Mouse (Mus musculus): ENCODE measurements around the gene Mcts2. TPM values are rescaled to one million over a fixed set of nuclear protein-coding genes. Genes with fewer than 3 reads are reported as not detected.

The Mcts2 gene
- total RNA-seq, 2 experiments from 2014 or later: 15.8 to 16.4 TPM

DNA sequence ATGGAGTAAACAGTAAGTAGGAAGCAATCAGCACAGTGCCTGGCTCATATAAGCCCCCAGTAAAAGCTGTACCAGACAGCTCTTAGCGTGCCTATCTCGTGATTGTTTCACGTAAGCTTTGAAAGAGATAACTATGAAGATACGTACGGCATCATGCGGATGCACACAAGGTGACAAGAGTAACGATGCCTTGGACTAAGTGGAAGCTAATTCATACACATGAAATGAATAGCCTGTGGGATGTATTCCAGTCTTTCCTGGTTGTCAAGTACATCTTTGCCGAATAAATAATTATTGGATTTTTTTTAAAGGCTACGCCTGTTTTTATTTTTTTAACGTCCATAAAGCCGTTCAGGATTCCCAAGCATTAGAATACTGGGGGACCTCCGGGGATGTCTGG lies 436 bp upstream of the Mcts2 start:
- DNase-seq: no peak

DNA sequence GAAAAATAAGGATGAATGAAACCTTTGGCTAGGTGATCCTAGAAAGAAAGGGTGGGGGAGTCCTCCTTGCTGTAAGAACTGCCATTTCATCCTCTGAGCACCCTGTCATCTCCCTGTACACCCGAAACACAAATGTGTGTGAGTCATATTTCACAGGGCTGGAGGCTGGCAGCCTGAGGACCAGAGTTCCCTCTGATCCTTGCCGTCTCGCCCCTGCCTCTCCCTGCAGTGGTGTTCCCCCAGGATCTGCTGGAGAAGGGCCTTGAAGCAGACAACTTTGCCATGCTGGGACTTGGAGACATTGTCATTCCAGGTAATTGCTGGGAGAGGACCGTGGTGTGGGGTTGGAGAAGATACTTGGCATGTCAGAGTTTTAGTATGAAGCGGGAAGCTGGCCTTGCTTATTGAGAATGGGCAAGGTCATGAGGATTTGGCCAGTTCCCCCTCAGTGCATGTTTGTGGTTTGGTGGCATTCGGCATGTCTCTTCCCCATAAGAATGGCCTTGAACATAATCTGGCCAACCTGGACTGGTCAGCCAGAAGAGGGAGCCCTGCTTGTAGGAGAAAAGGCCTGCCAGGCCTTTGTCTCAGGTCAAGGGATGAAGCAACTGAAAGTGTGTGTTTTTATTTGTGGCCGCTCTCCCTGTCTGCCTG lies 4.9 kb downstream of the Mcts2 start:
- peak in 1 of 2 experiments; percentile 45 for DNase-seq

DNA sequence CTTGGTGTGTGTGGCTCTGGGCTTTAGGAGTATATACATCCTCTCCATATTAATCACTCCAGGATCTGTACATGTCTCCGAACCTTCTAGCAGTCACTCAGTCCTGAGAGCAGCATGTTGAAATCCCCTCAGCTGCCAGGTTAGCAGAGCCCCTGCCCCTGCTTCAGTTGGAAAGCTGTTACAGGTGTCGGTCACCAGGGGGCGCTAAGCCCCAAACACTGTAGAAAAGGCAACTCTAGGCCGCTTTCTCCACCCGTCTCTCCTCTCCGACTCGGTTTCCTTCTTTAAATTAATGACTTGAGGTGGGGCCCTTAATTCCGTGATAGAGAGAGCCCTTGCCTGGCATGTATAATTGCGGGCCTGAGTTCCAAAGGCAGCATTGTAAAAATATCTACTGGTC lies 6.4 kb downstream of the Mcts2 start:
- DNase-seq: peak; percentile 66 to 81

DNA sequence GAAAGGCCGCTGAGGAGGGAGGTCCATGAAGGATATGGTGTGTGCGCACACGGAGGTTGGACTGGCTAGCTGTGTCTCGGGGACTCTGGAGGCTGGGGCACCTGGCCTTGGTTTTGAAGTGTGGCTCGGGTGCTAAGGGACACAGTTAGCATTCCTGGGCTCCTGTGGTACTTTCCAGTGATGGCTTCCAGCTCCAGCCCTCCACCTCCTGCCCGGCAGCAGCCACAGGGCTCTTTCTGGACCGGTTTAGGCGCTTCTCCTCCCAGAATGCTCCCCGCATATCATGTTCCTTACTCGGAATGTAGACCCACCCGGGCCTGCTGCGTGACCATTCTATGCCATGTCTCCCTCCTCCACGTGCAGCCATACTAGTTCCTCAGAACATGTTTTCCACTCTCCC lies 6.9 kb downstream of the Mcts2 start:
- no peak for DNase-seq

DNA sequence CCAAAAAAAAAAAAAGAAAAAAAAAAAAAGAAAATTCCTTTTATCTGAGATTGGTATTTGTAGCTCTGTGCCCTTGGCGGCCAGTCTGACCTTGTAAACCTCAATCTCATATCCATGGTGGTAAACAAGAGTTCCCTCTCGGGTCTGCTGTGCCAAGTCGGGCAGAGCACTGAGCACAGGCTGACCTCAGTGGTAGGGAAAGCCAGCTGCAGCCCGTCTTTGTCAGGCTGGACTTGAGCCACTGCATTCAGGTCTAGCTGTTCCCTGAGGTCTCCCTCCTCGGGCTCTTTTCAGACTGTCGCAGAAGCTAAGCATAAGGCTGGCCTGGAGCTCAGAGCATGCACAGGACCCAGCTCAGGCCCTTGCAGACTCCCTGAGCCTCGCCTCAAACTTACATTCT lies 7.9 kb downstream of the Mcts2 start:
- DNase-seq: peak; percentile 41 to 66

DNA sequence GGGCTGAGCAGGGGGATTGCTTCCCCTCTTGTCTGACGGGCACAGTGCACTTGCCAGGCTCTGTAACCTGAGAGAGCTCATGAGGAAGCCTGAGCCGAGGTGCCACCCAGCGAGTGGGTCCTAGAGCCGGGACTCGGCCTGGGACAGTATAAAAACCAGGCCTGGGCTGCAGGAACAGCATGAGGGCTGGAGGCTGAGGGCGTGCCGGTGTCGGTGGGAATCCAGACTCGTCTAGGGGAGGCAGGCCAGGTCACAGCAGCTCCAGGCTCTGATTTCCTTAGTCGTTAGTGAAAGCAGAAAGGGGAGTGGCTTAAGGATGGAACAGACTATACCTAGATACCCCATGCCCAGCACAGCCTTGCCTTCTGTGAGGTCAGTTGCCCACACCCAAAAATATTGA lies 9.2 kb downstream of the Mcts2 start:
- no peak for DNase-seq

DNA sequence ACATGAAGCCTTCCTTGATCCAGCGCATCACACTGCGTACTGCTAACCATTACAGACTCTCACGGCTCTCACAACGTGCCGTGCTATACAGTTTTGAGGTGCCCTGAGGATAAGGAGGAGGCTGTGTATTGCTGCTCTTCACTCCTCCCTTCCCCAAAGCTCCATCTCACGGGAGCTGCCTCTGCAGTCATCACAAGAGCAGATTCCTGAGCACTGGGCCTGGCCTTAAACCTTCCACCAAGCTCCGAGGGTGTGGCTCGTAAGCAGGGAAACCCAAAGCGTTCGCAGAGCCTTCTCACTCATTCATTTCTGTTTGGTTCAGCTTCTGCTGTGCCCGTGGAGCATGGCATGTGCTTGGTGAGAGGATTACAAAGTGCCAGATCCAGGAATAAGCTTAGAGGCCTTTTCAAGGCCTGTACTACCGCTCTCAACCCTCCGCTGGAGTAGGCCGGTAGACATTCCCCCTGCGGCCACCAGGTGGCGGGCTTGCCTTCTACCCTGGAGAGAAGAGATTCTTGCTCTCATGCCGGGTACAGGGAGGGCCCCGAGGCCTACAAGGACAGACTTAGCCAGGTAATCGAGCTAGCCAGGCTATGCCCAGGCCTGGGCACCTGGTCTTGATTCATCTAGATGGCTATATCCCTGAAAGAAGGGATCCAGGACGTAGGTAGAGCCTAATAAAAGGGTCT lies 9.8 kb downstream of the Mcts2 start:
- peak; percentile 91 to 95 for DNase-seq

DNA sequence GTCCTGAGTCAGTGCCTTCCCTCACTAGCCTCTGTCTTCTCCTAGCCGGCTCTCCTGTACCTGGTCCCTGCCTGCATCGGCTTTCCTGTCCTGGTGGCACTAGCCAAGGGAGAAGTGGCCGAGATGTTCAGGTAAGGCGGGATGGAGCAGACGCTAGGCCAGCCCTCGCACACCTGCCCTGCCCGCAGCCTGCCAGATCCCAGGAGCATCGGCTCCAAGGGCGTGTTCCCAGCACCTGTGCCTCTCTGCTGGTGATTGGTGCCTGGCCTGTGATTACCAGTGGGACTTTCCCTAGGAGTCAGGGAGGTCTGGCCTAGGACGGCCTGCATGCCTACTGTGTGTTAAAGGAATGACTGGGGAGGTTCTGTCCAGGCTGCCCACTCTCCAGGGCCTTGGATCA lies 13.3 kb downstream of the Mcts2 start:
- DNase-seq: no peak

DNA sequence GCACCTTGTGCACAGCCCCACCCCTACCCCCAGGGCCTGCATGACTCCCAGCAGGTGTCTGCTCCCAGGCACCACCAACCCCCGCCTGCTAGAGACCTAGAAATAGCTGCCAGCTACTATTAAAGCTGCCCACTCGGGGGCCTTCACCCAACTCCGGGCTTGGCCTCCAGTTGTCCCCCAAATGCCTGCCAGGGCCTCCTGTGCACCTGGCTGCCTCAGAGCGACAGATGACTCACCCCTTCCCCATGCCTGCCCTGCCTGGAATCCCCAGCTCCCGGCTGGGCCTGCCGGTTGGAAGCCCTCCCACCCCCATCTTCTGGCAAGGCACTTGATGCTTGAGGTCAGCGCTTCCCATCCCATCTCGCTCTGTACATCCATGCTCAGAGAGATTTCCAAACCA lies 13.9 kb downstream of the Mcts2 start:
- no peak for DNase-seq

DNA sequence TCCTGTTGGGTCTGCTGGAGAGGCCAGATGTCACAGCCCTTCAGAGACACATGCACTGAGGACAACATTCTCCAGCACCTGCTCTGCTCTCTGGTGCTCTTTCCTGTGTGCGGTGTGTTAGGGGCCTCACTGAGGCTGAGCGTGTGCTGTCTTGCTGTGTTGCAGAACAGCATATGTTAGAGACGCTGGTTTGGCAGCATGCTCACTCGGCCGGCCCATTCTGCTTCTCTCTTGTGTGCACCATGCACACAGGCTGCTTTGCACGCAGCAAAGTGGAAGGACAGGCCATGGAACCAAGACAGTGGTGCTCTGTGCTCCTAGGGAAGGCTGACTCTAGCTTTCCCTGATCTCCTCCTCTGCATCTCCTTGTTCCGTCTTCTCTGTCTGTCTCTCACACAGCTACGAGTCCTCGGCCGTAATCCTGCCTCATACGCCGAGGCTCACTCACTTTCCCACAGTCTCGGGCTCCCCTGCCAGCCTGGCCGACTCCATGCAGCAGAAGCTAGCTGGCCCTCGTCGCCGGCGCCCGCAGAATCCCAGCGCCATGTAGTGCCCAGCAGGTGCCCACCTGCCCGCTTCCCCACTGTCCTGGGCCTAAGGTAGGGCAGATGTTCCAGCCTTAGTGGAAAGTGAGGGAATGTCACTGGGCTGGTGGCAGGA lies 16.9 kb downstream of the Mcts2 start:
- no peak for DNase-seq

DNA sequence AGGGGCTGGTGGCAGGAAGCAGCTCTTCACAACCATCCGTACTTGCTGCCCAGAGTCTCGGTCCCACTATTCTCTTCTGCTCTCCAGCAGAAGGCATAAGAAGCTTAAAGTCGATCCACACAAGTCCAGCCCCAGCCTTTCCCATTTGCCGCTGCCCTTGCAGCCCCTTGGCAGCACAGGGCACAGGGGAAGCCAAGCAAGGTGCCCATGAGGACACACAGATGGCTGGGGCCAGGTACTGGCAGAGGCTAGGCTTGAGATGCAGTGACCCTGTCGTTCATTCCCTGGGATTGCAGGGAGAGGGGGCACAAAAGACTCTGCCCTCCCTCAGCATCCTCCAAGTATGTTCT lies 17.4 kb downstream of the Mcts2 start:
- DNase-seq: no peak

DNA sequence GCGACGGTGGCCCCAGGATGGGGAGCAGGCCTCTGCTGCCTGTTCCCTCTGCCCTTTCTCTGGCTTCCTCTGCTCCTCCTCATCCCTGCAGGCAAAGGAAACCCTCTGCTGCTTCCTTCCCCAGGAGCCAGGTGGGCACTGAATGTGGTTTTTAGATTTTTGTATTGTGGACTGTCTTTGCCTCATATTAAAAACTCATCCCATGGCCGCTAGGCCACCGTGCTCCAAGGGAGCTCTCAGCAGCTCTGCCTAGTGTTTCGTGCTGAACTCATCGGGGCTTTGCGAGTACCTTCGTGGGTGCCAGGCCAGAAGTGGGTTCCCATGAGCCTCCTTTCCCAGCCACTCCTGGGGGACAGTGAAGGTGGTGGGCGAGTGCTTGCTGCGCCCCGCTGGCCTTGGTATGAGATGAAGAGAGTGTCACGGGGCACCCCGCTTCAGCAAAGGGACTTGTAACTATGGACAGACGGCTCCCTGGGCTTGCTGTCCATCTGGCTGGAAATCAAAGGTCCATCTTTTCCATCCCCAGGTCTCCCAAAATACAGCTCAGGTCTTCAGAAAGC lies 18.1 kb downstream of the Mcts2 start:
- DNase-seq: no peak

DNA sequence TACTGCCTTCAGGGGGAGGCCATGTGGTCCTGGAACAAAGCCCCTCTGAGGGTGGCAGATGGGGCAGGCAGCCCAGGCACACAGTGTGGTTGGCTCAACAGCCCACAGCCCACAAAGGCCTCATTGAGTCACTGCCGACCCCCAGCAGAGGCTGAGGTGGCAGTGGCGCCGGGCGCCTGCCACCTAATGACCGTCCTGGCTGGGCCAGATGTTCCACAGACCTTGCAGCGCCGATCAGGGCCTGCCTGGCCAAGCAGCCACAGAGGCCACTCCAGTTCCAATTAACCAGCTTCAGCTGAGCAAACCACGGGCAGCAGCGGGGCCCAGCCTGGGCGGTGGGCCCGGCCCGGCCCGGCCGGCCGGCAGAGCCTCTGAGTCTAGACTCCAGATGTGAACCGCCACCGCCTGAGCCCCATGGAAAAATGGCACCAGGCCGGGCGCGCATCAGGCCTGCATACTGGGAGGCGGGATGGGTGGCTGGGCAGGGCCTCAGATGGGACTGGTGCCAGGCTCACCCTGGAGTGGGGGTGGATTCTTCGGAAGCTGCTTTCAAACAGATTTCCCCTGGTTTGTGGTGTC lies 19.2 kb downstream of the Mcts2 start:
- DNase-seq: peak; percentile 70 to 81

DNA sequence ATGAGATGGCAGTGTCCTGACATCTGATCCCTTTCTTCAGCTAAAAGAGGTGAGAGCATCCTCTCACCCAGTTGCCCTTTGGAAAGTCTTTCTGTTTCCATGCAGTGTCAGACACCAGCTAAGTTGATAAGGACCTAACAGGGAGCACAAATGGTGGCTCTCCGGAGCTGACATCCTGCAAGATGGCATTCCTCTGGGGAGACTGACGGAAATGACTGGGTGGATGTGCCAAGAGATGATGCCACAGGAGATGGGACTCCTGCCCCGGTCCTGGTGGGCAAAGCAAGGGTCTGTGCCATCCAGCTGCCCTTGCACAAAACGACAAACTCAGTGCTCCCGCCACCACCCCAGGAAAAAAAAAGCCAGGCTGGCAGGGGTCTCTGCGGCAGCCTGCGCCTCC lies 20.4 kb downstream of the Mcts2 start:
- DNase-seq: no peak

DNA sequence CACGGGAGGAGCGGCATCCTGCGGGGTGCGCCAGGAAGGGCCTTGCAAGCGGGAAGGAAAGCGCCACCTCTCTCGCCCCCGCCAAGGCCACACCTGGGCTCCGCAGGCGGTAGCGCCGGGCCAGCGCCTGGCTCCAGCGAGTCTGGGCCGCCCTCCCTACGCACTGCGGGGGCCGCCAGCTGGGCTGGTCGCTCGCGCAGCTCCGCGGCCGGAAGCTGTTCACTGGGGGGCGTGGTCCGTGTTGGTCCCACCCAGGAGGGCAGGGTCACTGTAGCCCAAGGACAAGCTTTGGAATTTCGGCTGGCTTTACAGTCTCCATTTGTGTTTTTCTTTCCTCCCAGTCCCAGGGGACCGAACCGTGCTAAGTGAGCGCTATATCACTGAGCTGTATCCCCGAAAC lies 20.8 kb downstream of the Mcts2 start:
- peak; percentile 95 to 97 for DNase-seq

DNA sequence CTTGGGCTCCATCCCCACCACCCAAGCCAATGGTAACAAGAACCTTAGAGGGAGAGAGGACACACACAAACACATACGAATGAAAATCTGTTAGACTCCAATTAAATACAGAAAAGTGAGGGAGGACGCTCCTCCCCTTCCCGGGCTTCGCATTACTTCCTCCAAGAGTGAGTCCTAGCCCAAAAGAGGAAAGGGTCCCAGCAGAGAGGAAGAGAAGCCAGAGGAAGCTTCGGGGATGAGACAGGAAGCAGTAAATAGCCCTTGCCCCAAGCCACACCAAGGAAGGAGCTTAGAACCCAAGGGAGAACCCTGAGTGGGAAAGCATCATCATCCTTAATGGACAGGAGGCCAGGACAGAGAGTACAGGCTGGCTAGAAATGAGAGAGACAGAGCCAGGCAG lies 22.2 kb downstream of the Mcts2 start:
- DNase-seq: no peak

DNA sequence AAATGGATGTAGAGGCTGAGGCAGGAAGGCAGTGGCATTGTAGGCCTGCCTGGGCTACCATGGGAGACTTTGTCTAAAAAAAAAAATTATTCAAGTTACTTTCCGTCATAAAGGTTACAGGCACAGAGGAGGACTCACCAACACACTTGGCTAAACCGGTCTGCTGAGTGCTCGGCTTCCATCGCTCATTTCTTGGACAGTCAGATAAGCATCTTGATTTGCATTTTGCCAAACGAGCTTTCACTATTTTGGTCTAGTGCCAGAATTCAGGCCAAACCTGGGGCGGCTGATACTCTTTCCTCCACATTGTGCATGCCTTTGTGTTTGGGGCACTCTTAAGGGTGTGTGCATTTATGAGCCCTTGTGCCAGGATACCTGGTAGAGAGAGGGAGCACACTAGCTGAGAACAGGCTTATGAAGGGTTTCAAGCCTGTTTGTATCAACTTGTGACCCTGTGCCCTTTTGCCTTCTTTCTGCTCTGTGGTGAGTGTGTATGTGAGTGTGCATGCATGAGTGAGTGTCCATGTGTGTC lies 29.5 kb downstream of the Mcts2 start:
- no peak for DNase-seq

DNA sequence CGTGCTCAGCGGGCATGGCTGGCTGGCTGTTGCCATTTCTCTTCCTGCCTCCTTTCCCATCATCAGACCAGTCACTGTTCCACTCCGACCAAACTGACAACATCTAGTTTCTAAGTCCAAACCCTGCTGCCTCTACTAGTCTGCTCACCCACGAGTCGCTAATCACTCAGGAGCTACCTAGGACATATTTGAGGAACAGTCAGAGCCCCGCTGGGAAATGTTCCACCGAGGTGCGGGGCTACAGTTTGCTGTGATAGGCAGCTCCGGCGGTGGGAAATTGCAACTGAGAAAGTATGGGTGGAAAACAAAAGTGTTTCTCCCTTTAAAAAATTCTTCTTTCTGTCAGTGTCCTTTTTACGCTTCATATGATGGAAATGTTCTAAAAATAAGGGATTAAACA lies 30.8 kb downstream of the Mcts2 start:
- no peak for DNase-seq

DNA sequence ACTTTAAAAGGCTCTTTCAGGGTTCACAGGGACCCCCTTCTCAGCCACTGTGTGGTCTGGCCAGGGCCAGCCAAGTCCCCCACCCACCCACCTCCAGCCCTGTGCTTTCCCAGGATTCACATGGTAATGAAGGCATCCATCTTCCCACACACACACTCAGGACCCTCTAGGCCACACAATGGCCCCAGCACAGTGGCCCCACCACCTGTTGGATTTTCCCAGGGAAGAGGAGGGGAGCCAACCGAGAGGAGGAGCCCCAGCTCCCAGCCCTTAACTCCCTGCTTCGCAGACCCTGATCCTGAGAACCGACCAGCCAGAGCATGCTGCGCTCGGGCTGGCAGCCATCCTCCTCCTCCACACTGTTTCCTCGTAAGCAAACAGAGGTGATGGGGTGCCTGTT lies 31.2 kb downstream of the Mcts2 start:
- no peak for DNase-seq

DNA sequence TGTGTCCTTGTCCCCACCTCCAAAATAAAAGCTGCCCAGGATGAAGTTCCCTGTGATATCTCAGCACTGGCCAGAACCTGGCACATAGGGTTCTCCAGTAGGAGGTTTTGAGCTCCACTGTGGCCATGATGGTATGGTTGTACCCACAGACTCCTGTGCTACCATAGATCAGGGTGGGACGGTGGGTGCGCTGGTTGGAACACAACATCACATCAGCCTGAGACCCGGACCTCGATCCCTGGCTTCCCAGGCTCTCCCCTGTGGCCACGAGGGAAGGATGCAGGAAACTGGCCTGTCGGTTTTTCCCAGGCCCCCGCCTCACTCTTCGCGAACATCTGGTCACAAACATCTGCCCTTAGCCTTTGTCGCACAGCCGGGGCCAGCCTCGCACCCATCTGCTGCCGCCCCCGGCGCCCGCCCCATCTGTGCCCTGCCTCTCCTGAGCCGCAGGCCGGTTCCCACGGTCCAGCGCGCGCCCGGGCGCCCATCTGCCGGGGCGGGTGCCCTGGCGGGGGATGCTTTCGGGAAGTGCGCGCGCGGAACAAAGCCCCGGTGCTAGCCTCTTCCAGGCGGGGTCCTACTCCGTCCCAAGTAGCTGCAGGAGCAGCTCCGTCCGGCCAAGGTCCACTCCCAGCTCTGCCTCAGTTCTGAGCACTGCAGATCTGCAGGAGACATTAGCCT lies 37.0 kb downstream of the Mcts2 start:
- DNase-seq: peak; percentile 69 to 83

DNA sequence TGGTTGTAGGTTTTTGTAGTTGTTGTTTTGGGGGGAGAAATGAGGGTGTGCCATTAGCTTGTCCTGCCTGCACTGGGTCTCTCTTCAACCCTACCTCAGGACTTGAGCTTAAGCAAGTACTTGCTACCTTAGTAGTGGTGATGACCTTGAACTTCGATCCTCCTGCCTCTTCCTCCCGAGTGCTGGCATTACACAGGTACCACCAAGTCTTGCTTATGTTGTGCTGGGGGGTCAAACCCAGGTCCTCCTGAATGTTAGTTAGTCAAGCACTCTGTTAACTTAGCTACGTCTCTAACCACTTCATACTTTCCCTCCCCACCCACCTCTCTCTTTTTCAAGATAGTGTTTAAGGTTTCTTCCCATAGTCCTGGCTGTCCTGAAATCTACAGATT lies 37.5 kb downstream of the Mcts2 start:
- DNase-seq: no peak

DNA sequence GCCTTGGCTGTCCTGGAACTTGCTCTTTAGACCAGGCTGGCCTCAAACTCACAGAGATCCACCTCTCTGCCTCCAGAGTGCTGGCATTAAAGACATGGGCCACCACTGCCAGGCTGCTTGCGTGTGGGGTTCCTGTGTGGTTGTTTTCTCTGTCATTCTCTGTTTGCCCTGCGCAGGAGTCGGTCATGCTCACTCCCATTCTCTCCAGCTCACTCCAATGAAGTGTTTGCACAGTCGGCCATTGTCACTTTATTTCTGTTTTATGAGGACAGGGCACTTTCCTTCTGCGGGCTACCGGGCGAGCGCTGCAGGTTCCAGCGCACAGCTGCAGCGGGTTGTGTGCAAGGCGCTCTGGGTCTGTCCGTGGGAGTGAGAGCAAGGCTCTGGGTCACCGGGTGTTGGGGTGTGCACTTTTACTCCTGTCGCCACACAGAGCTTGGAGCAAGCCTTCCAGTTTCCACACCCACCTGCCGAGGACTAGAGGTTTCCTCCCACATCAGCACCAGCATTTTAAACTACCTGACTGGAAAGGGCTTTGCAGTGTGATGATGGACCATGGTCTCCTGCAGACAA lies 38.4 kb downstream of the Mcts2 start:
- no peak for DNase-seq

Data from heart, adult 18-20 months (tissue).